Mouse (Mus musculus) layer of hippocampus, postnatal 36 days (tissue): ENCODE results near the gene Gprc5d. TPM values are rescaled to one million over a fixed set of nuclear protein-coding genes. Genes with fewer than 3 reads are reported as not detected.

Experiments used
- DNase-seq, 2 experiments: peaks; one replicate each; pipeline ENCODE4 v3.0.0; 2022
- total RNA-seq, 2 experiments: library from RNA; stranded (reverse); gene quantifications; 2 replicates each; pipeline ENCODE4 v1.2.3; 2021

Gprc5d gene
- not detected for total RNA-seq

DNA sequence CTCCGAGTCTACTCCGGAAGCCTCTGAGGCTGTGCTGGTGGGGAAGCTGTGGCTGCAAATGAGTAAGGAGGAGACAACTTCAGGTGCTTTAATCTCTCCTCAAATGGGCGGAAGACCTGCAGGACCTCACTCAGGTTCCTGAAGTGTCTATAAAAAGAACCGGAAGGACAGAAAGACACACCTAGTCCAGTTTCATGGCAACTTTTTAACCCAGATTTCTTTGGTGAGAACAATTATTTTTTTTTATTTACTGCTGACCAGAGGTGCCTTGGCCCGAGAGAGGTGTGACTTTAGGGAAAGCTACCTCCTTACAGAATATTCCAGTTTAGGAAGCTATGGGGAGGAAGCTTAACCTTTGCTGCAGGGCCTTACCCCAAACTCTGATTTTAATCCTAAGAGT is at the start of gene Gprc5d:
Gene Gprc5d (minus strand): TSS at position 101 of the 400 bp plus-strand sequence.
- no peak for DNase-seq

- no peak for DNase-seq
Observed at GRCm38 (mm10) chr6:135166712-135167111, 48.6 kb upstream of the Gprc5d start.

GRCm38 (mm10) chr6:135166262-135166661 is 48.2 kb upstream of the Gprc5d start:
- DNase-seq = no peak

DNA sequence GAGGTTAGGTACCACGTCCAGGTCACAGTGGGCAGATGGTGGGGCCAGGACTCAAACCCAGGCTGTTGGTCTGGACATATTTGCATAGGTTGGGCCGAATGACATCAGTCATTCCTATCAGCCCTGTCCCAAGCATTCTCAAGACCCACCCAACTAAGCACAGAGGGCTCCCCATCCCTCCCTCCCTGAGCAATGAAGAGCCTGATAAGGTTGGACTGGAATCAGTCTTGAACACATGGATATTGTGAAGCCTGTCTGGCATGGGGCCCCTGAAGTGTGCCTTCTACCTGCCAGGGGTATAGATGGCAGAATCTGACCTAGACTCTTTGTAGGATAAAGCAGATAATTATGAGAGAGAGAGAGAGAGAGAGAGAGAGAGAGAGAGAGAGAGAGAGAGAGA is 47.6 kb upstream of the Gprc5d start:
- no peak for DNase-seq

DNA sequence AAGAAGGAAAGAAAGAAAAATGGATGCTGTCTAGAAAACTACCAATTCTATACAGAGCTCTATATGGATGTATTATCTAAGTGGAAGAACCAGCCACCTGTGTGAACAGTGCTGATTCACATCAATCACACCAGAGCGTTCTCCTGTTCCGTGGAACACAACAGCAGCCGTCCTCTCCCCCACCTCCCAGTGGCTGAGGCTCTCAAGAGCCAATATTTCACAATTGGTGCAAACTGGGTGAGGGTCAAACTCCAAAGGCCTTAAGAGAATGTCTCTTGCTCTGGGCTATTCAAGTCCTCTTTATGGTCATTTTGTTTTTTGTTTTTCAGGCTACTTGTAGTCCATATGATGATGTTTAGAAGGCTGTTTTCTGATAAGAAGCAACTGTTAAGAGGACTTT is 47.1 kb upstream of the Gprc5d start:
- DNase-seq = no peak

DNA sequence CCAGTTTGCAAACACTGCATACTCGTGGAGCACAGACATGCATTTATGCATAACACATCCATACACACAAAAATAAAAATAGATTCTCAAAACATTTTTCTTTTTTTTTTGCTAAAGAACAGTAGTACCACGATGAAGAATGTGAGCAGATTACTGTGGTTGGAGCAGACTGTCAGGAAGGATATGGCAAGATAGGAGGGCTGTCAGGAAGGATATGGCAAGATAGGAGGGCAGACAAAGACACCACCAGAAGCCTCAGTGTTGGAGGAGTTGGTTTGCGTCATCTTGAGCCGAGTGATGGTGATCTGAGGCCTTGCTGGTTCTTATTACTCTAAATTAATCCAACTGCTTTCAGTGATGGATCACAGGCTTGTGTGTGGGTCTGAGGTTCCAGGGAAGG is 44.8 kb upstream of the Gprc5d start:
- DNase-seq = no peak

GRCm38 (mm10) chr6:135162311-135162710 is 44.2 kb upstream of the Gprc5d start:
- no peak for DNase-seq

- no peak for DNase-seq
Observed at GRCm38 (mm10) chr6:135161356-135161755, 43.3 kb upstream of the Gprc5d start.

GRCm38 (mm10) chr6:135158509-135158908 is 40.4 kb upstream of the Gprc5d start:
- no peak for DNase-seq

DNA sequence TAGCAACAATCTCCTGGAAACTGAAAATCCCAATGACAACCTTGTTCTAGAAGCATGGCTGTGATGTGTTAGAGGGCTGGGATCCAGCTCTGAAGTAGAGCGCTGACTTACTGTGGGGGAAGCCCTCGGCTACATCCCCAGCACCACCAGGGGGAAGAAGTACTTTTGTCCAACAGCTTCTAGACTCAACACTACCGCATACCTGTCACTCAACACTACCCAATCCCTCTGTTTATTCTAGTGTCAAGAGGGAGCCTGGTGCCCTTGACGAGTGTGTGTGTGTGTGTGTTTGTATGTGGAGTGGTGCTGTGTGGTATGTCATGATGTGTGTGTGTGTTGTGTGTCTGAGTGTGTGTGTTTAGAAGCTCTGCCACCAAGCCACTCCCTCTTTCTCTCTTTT is 39.4 kb upstream of the Gprc5d start:
- DNase-seq = no peak

DNA sequence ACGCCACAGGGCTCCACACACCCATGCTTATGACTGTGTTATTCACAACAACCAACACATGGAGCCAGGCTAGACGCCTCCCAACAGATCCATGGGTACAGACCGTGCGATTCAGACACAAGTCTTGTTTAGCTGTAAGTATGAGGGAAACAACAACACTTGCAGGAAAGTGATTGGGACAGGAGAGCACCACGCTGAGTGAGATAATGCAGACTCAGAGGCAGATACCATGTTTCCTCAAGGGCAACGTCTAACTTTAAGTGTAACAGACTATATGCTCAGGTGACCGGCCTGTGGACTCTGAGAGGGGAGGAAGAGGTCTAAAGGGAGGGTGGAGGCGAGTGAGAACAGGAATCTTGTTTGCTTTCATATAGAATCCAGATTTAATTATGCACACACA is 38.5 kb upstream of the Gprc5d start:
- no peak for DNase-seq

- DNase-seq = no peak
Observed at GRCm38 (mm10) chr6:135153719-135154118, 35.6 kb upstream of the Gprc5d start.

DNA sequence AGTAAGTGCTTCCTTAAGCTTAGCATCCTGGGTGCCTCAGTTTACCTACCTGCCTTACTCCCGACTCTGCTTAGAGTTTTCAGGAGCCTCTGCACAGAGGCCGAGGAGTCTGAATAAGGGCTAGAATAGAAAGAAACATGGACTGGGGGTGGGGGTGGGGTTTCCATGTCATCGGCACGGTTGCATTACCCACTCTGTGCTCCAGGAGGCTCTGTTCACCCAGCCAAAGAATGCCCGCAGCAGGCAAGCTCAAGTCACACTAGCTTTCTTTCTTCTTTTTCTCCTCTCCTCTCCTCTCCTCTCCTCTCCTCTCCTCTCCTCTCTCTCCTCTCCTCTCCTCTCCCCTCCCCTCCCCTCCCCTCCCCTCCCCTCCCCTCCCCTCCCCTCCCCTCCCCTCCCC is 32.2 kb upstream of the Gprc5d start:
- DNase-seq = no peak

DNA sequence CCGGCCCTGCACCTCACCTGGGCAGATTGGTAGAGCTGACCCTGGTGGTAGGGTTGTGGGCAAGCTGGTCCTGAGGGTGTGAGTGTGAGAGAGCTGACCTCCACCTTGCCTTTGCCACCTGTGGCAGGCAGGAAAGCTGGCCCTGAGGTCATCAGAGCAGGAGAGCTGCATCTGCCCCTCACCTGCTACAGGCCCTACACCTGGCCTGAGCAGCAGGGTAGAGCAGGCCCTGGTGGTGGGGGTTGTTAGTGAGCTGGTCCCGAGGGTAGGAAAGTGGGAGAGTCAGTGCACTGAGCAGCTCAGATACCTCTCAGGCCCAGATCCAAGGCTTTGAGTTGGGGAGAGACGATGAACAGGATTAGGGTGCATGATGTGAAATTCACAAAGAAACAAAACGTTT is 31.6 kb upstream of the Gprc5d start:
- DNase-seq = no peak

- no peak for DNase-seq
Observed at GRCm38 (mm10) chr6:135149175-135149574, 31.1 kb upstream of the Gprc5d start.

GRCm38 (mm10) chr6:135148506-135148905 is 30.4 kb upstream of the Gprc5d start:
- DNase-seq = no peak

DNA sequence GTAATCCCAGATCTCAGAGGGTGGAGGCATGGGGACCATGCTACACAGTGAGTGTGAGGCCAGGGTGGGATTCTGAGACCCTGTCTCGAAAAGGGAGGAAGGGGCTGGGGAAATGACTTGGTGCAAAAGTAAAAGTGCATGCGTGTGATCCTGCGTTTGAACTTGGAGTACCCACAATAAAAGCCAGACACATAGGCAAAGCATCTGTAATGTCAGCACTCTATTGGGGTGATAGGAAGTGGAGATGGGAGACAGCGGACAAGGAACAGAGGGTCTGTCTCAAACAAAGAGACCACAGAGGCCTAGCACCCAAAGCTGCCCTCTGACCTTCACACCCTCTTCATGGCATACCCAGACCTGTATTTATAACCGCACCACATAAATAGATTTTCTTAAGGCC is 27.9 kb upstream of the Gprc5d start:
- no peak for DNase-seq

- DNase-seq = no peak
Observed at GRCm38 (mm10) chr6:135144516-135144915, 26.4 kb upstream of the Gprc5d start.

GRCm38 (mm10) chr6:135143151-135143550 is 25.1 kb upstream of the Gprc5d start:
- no peak for DNase-seq

GRCm38 (mm10) chr6:135141451-135142147 is 23.5 kb upstream of the Gprc5d start:
- DNase-seq = no peak

DNA sequence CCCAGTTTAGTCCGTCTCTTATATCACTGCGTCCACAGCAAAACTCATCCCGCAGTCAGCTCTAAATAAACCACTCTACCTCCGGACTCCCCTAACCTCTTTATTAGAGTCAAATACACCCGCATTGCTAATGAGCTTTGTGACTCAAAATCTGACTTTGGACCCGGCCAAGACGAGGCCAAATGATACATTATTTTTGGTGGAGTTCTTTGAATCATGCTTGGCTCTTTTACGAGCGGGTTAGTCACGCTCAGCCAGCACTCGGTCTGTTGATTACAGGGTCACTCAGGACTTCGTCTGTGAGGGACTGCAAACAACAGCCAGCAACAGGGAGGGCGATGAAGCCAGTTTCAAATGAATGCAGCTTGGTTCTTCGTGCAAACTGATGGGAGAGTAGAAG is 20.7 kb upstream of the Gprc5d start:
- no peak for DNase-seq

GRCm38 (mm10) chr6:135138207-135138606 is 20.1 kb upstream of the Gprc5d start:
- no peak for DNase-seq

- no peak for DNase-seq
Observed at GRCm38 (mm10) chr6:135137736-135138135, 19.7 kb upstream of the Gprc5d start.

DNA sequence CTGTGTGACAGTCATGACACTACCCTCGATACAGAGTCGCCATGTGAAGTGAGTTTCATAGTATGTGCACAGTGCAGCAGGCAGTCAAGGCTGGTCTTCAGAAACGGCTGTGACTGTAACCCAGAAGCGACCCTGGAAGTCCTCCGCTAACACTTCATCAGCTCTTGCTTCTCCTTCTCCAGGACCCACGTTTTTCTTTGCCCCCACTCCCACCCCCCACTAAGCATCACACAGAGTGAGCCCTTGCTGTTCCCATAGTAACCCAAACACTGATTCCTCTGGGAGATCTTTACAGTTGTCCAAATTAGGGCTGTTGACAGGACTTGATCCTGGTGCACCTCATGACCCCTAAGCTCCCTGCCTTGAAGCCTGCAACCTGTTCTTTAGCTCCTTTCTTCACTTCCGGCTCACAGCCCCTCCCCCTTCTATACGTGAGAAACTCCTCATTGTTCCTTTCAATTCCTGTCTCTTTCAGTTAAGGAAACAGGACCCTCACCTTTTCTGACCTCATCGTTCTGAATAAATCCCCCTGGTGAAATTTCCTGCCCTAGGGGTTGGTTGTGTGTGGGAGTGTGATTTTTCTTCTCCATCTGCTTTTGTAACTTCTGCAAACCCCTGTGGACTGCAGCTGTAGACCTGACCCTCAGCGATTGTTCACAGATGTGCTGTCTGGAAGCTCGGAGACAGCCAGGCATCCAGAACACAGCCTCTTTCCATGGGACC is 18.5 kb upstream of the Gprc5d start:
- DNase-seq = no peak
